Mouse (Mus musculus): ENCODE results near the gene Dcdc2a. TPM values are rescaled to one million over a fixed set of nuclear protein-coding genes. Genes with fewer than 3 reads are reported as not detected.
A peak's percentile ranks its signal among the peaks of the same experiment; 100 is the strongest.

Gene Dcdc2a
- polyA plus RNA-seq (2017; shearing (Covaris generic)), result not detected

GRCm38 (mm10) chr13:25055873-25056667 lies at the start of gene Dcdc2a:
Gene Dcdc2a, plus strand, starts transcription at chr13:25056004.
- no peak for ATAC-seq

- ATAC-seq, result peak; percentile 67
Observed at GRCm38 (mm10) chr13:25007115-25007514, 48.7 kb upstream of the Dcdc2a start.

DNA sequence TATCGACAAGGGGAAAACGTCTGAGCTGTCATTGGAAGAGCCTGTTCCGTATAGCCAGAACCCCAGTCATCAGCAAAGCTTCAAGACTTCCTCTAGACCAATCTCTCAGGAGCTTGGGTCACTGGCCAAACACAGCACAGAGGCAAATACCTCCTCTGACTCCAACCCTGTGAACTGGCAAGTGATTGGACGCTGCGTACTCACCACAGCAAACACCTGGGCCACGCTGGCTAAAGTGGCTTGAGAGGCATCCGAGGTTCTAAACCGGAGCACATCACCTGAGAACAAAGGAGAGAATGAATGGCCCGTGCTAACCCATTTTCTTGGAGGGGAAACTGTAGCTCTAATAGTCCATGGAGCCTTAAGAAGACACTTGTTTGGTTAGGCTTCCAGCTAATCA lies 37.5 kb upstream of the Dcdc2a start:
- ATAC-seq, result no peak

DNA sequence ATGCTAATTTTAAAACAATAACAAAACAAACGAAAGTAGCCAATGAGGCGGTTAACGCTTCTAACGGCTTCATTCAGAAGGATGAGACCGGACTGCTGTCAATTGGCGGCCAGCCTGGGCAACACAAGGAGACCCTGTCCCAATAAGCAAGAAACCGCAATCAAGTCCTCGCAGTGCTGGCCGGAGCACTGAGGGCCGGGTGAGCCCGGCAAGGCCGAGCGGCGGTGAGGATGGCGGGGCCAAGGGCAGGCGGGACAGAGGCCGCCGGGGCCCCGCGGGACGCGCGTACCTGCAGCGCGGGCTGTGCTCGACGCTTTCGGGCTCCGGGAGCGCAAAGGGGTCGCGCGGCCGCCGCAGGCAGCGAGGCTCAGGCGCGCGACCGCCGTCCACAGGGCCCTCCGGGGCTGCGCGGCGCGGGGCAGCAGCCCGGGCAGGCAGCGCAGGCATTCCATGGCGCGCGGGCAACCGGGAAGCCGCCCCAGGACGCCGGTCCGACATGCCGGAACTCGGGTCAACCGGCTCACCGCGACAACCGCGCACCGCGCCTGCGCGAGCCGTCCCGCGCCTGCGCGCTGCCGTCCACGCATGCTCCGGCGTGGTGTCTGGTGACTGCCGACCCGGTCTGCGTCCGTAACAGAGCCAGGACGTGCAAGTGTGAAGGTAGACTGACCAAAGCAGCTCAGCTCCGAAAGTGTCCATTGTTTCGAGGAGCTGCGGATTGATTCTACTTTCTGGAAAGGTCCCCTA lies 35.8 kb upstream of the Dcdc2a start, which contains the start of gene Mrs2:
Gene Mrs2, minus strand, starts transcription at position 587 of the 747 bp plus-strand sequence.
- ATAC-seq, result peak; percentile 76

DNA sequence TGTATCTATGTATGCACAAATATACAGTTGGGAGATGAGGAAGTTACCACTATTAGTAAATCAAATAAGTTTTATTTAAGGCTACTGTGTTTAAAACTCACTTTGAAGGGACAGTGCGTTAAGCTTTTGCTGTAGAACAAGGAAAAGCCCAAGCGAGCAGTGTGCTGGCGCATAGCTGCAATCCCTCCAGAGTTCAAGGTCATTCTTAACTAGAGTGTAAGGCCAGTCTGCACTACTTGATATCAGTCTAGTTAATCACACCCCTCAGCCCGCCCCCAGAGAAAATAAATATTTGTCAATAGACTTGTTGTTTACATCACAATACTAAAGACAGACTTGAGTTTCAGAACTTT lies 35.3 kb upstream of the Dcdc2a start:
- ATAC-seq, result peak; percentile 7

GRCm38 (mm10) chr13:25022386-25022785 lies 33.4 kb upstream of the Dcdc2a start:
- ATAC-seq, result no peak

GRCm38 (mm10) chr13:25023129-25023528 lies 32.7 kb upstream of the Dcdc2a start:
- ATAC-seq, result no peak

DNA sequence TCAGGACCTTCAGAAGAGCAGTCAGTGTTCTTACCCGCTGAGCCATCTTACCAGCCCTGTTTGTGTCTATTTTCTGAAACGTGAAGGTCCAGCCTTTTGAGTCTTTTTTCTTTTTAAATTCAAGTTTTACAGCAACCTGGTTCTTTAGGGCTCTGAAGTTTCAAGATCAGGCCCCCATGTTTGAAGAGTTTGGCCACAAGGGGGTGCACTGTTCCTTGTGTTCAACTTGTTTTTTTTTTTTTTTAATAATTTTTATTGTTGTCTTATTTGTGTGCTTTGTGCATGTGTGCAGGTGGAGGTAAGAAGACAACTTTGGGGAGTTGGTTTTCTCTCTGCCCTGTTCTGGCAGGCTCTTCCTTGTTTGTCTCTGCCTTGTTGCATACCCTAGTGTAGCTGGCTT lies 31.1 kb upstream of the Dcdc2a start:
- ATAC-seq, result no peak

GRCm38 (mm10) chr13:25026409-25027113 lies 29.2 kb upstream of the Dcdc2a start:
- ATAC-seq, result no peak

DNA sequence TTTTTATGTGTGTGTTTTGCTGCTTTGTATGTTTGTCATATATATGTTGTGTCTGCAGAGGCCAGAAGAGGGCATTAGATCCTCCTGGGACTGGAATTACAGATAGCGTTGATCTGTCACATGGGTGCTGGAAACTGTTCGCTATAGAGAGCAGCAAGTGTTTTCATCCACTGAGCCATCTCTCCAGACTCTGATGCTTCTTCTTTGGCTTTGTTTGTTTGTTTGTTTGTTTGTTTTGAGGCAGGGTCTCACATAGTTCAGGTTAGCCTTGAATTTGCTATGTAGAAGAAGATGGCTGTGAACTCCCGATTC lies 28.7 kb upstream of the Dcdc2a start:
- no peak for ATAC-seq

GRCm38 (mm10) chr13:25039488-25039887 lies 16.3 kb upstream of the Dcdc2a start:
- no peak for ATAC-seq

DNA sequence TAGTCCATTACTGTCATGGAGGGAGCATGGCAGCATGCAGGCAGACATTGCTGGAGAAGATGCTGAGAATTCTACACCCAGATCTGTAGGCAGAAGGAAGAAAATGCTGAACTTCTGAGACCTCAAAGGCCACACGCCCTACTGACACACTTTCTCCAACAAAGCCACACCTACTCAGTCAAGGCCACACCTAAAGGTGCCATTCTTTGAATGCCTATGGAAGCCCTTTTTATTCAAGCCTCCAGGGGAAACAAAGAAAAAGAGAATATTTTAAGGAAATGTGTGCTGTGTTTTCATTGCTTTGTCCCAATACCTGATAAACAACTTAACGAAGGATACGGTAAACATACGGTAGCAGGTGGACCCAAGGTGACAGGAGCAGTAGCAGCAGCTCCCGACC lies 3.1 kb upstream of the Dcdc2a start:
- ATAC-seq, result no peak

- no peak for ATAC-seq
Observed at GRCm38 (mm10) chr13:25055111-25055554, 671 bp upstream of the Dcdc2a start.

DNA sequence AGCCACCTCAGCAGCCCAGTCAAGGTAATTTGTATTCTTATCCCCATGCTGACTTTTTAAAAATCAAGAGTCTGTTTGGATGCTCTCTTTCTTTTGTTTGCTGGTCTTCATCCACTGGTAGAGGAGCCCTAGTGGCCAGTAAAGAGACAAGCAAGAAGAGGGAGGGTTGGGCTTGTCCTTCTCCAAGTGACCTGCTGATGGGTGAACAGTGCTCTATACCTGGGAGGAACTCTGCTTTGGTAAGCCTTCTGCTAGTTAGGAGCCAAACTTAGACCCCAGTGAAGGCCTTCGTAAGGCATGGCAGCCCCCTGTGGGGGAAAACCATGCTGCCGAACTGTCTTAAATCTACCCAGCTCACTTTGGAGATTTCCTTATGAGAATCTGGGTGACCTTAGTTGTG lies 10.9 kb downstream of the Dcdc2a start:
- ATAC-seq, result no peak

DNA sequence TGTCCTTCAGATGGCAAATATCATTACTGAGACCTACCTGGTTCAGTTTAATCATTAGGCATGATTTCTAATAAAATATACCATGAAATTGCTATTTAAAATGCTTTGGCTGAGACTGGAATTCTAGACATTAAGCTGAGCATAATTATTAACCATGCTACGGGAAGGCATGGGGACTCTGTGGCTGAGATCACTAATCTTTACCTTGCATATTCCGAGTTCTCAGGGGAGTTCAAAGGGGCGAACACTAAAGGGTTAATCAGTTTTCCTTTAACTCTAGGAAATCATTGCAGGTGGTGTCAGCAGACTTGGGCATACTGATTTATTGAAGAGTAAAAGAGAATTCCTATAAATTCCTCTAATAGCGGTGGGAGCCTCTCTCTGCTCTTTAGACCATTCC lies 11.4 kb downstream of the Dcdc2a start:
- ATAC-seq, result no peak

GRCm38 (mm10) chr13:25069765-25070164 lies 14.0 kb downstream of the Dcdc2a start:
- ATAC-seq, result no peak

GRCm38 (mm10) chr13:25070791-25071190 lies 15.0 kb downstream of the Dcdc2a start:
- ATAC-seq, result no peak

GRCm38 (mm10) chr13:25077262-25077661 lies 21.5 kb downstream of the Dcdc2a start:
- no peak for ATAC-seq

DNA sequence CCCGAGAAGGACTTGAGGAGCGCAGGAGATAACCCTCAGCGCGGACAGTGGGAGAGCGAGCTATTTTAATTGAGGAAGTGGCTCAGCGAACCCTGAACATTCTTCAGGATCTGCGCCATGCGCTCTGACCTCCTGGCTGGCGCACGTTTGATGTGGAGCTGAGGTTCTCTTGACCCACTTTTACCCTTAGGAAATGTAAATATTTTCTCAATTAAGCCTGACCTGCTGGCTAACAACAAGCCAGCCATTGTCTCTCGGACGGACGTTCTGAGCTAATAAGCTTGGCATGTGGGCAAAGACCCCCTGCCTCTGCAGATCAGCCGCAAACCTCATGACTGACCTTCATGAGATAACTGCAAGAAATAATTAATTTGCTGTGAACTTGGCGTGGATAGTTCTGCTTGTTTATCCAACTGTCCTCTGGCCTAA lies 27.4 kb downstream of the Dcdc2a start:
- ATAC-seq, result no peak

DNA sequence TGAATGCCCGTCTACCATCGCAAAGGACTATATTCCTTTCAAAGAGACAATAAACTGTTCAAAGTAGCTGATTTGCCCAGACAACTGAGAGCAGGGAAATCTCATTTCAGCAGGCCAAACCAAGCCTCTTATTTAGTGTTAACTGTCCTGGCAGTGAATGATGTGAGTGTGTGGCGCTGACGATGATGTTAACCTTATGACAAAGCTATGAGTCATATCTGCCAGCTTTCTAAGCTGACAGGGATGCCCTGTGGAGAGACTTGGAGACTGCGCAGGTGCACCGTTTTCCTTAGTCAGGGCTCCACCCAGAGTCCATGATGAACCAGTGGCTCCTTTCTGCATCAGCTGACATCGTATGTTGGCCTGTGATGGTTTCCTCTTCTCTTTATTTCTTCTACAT lies 29.3 kb downstream of the Dcdc2a start:
- ATAC-seq, result no peak

DNA sequence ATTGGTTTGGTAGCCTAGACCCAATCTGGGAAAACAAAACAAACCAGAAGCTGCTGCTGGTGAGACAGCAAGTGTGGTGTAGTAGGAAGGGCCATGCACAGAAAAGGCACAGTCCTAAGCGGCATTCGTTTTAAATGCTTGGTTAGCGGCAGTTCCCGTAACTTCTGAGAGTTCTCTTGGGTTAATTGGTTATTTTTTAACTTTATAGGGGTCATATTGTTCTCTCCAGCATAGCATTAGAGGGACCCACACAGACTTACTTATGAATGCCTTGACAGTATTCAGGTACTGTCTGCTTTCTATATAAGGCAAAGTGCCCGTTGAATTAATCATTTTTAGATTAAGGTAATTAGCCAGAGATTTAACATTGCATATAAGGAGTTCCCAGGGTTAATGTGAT lies 35.5 kb downstream of the Dcdc2a start:
- no peak for ATAC-seq

DNA sequence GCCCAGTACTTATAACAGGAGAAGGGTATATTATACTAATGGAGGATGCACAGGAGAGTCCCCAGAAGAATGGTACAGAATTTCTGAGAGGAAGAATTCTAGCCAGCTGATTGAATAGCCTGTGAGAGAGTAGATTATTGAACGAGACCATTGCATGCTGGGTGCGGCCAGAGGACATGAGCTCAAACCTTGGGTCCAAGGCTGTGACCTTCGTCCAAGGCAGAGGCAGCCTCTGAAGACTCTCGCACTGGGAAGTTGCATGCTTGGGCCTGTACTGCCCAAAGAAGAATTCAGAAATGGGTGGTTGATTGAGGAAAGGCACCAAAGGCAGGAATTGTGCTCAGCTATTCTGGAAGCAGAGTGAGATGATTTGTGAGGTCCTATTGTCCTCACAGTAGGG lies 38.0 kb downstream of the Dcdc2a start:
- no peak for ATAC-seq

- ATAC-seq, result no peak
Observed at GRCm38 (mm10) chr13:25094381-25094780, 38.6 kb downstream of the Dcdc2a start.

GRCm38 (mm10) chr13:25097348-25097747 lies 41.5 kb downstream of the Dcdc2a start:
- no peak for ATAC-seq

Data from inflammation-experienced regulatory T-cells, adult 6 months (primary cell).